Mouse (Mus musculus) stomach, embryonic 15.5 days (tissue): ENCODE measurements around the gene Nle1. TPM values are rescaled to one million over a fixed set of nuclear protein-coding genes. Genes with fewer than 3 reads are reported as not detected.
"Not testable (repeated sequence)": the region's sequence is repeated elsewhere in the genome, so short reads cannot be mapped to it uniquely, and the experiment has no call there.

Source experiments
- ATAC-seq: fragments of 200-750 bp; cut with Nextera tagmentation; 2 replicates; pipeline ENCODE4 v1.8.0; 2017; ENCODE audit warnings: low read depth, moderate number of reproducible peaks, moderate TSS enrichment; ENCODE audit not compliant: insufficient read depth, low FRiP score
- H3K27ac ChIP-seq: fragments of 300-500 bp; sonication (generic); 2 replicates; pipeline ENCODE4 v1.5.1; 2015; ENCODE audit warnings: mild to moderate bottlenecking, inconsistent platforms
- H3K27me3 ChIP-seq: fragments of 300-500 bp; sonication (generic); replicated peaks from 2 replicates; pipeline ENCODE4 v1.6.1; 2015; ENCODE audit warnings: inconsistent platforms
- H3K36me3 ChIP-seq: fragments of 300-500 bp; sonication (generic); 2 replicates; pipeline ENCODE4 v1.6.1; 2015; ENCODE audit warnings: inconsistent platforms
- H3K4me1 ChIP-seq: fragments of 300-500 bp; sonication (generic); 2 replicates; pipeline ENCODE4 v1.6.1; 2015; ENCODE audit warnings: inconsistent platforms
- H3K4me2 ChIP-seq: fragments of 300-500 bp; sonication (generic); 2 replicates; pipeline ENCODE4 v1.6.1; 2015; ENCODE audit warnings: mild to moderate bottlenecking, inconsistent platforms
- H3K4me3 ChIP-seq: fragments of 300-500 bp; sonication (generic); replicated peaks from 2 replicates; pipeline ENCODE4 v1.5.1; 2015; ENCODE audit warnings: inconsistent platforms
- H3K9ac ChIP-seq: fragments of 300-500 bp; sonication (generic); 2 replicates; pipeline ENCODE4 v1.6.1; 2015; ENCODE audit warnings: inconsistent platforms
- H3K9me3 ChIP-seq: fragments of 300-500 bp; sonication (generic); 2 replicates; pipeline ENCODE4 v1.6.1; 2016; ENCODE audit warnings: inconsistent platforms
- WGBS: fragments of 180-500 bp; shearing (Covaris S2); methylation state at CpG from one replicate; pipeline ENCODE4 v1.1.7; 2015; 5-methylcytosine and 5-hydroxymethylcytosine counted together
- polyA plus RNA-seq: library from polyadenylated mRNA; unstranded; fragments of >200 nt; fragmentation: Nextera tagmentation; extraction: Ambion mirVana; gene quantifications from 2 replicates; pipeline ENCODE4 v1.2.1, GENCODE M21; 2015

Nle1 gene
- polyA plus RNA-seq, 1 experiment from 2014 or later = 30.7 TPM

- no peak for ATAC-seq
- peak overlapping the region; percentile 93 for H3K4me2 ChIP-seq
- H3K9me3 ChIP-seq = no peaks in the 10 kb centered on the region
- H3K36me3 ChIP-seq = no peaks in the 10 kb centered on the region
- peaks cover 13% of the 10 kb centered on the region; the same call in 1 of the 2 replicates for H3K4me1 ChIP-seq
- WGBS = 2% methylated on average over 27 of the region's 29 CpGs
- H3K27ac ChIP-seq = no peak overlapping the region
- peaks cover 51% of the 10 kb centered on the region for H3K27me3 ChIP-seq
- H3K4me3 ChIP-seq = peak overlapping the region; percentile 48
- no peak overlapping the region for H3K9ac ChIP-seq
Observed at GRCm38 (mm10) chr11:82933186-82933585, 25.0 kb upstream of the Nle1 start.

DNA sequence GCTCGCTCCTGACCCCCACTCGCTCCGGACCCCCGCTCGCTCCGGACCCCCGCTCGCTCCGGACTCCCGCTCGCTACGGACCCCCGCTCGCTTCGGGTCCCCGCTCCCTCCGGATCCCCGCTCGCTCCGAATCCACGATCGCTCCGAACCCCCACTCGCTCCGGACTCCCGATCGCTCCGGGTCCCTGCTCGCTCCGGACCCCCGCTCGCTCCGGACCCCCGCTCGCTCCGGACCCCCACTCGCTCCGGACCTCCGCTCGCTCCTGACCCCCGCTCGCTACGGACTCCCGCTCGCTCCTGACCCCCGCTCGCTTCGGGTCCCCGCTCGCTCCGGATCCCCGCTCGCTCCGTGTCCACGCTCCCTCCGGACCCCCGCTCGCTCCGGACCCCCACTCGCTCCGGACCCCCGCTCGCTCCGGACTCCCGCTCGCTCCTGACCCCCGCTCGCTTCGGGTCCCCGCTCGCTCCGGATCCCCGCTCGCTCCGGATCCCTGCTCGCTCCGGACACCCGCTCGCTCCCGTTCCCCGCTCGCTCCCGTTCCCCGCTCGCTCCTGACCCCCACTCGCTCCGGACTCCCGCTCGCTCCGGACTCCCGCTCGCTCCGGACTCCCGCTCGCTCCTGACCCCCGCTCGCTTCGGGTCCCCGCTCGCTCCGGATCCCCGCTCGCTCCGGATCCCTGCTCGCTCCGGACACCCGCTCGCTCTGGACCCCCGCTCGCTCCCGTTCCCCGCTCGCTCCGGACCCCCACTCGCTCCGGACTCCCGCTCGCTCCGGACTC is 23.6 kb upstream of the Nle1 start:
- not testable (repeated sequence) for H3K36me3 ChIP-seq, H3K27ac ChIP-seq, ATAC-seq, H3K9ac ChIP-seq, H3K9me3 ChIP-seq
- Histone ChIP-seq H3K4me2 (peak overlapping the region; percentile 93), H3K4me3 (peak overlapping the region; percentile 48), H3K27me3 (peaks cover 43% of the 10 kb centered on the region), H3K4me1 (peaks cover 13% of the 10 kb centered on the region; the same call in 1 of the 2 replicates)
- WGBS = under 1% methylated on average over 115 of the region's 119 CpGs

DNA sequence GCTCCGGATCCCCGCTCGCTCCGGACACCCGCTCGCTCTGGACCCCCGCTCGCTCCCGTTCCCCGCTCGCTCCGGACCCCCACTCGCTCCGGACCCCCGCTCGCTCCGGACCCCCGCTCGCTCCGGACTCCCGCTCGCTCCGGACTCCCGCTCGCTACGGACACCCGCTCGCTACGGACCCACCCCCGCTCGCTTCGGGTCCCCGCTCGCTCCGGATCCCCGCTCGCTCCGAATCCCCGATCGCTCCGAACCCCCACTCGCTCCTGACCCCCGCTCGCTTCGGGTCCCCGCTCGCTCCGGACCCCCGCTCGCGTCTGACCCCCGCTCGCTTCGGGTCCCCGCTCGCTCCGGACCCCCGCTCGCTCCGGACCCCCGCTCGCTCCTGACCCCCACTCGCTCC is 22.9 kb upstream of the Nle1 start:
- H3K9ac ChIP-seq, H3K9me3 ChIP-seq, H3K27ac ChIP-seq, H3K36me3 ChIP-seq, ATAC-seq: not testable (repeated sequence)
- H3K4me2 ChIP-seq = peak overlapping the region; percentile 93
- peak overlapping the region; percentile 48 for H3K4me3 ChIP-seq
- H3K4me1 ChIP-seq = peaks cover 13% of the 10 kb centered on the region; the same call in 1 of the 2 replicates
- H3K27me3 ChIP-seq = peaks cover 36% of the 10 kb centered on the region
- 1% methylated on average over 58 of the region's 63 CpGs for WGBS

DNA sequence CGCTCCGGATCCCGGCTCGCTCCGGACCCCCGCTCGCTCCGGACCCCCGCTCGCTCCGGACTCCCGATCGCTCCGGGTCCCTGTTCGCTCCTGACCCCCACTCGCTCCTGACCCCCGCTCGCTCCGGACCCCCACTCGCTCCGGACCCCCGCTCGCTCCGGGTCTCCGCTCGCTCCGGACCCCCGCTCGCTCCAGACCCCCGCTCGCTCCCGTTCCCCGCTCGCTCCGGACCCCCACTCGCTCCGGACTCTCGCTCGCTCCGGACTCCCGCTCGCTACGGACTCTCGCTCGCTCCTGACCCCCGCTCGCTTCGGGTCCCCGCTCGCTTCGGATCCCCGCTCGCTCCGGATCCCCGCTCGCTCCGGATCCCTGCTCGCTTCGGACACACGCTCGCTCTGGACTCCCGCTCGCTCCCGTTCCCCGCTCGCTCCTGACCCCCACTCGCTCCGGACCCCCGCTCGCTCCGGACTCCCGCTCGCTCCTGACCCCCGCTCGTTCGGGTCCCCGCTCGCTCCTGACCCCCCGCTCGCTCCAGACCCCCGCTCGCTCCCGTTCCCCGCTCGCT is 22.3 kb upstream of the Nle1 start:
- not testable (repeated sequence) for ATAC-seq, H3K27ac ChIP-seq, H3K9ac ChIP-seq, H3K9me3 ChIP-seq, H3K36me3 ChIP-seq
- Histone ChIP-seq H3K4me2 (peak overlapping the region; percentile 93), H3K27me3 (peaks cover 36% of the 10 kb centered on the region), H3K4me1 (peaks cover 13% of the 10 kb centered on the region; the same call in 1 of the 2 replicates), H3K4me3 (peak overlapping the region; percentile 48)
- WGBS = 2% methylated on average over 82 of the region's 85 CpGs

DNA sequence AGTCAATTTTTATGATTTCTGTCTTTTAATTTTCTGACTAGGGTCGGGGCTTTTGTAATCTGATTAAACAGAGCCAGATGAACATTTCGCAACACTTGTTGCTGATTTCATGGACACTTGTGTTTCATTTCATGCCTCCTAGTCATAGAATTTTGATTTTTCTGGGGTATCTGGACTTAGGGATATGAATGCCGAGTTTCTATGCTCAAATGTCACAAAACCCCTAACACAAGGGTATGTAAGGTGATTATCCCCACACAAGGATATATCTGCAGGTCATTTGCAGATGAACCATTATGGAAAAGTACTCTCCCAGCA is 21.4 kb upstream of the Nle1 start:
- no peak for ATAC-seq
- Histone ChIP-seq H3K27ac (no peak overlapping the region), H3K36me3 (no peaks in the 10 kb centered on the region), H3K4me2 (no peak overlapping the region), H3K4me3 (no peak overlapping the region), H3K9ac (no peak overlapping the region), H3K4me1 (peaks cover 13% of the 10 kb centered on the region; the same call in 1 of the 2 replicates), H3K9me3 (no peaks in the 10 kb centered on the region), H3K27me3 (peaks cover 35% of the 10 kb centered on the region)
- WGBS = 50% methylated on average over 3 of the region's 3 CpGs

- Histone ChIP-seq H3K36me3 (no peaks in the 10 kb centered on the region), H3K9ac (no peak overlapping the region), H3K27ac (no peak overlapping the region), H3K27me3 (peaks cover 30% of the 10 kb centered on the region), H3K4me2 (no peak overlapping the region), H3K9me3 (no peaks in the 10 kb centered on the region), H3K4me1 (peaks cover 13% of the 10 kb centered on the region; the same call in 1 of the 2 replicates), H3K4me3 (no peak overlapping the region)
- no peak for ATAC-seq
- WGBS = 32% methylated on average over 20 of the region's 20 CpGs
Observed at GRCm38 (mm10) chr11:82928897-82929632, 20.9 kb upstream of the Nle1 start.

DNA sequence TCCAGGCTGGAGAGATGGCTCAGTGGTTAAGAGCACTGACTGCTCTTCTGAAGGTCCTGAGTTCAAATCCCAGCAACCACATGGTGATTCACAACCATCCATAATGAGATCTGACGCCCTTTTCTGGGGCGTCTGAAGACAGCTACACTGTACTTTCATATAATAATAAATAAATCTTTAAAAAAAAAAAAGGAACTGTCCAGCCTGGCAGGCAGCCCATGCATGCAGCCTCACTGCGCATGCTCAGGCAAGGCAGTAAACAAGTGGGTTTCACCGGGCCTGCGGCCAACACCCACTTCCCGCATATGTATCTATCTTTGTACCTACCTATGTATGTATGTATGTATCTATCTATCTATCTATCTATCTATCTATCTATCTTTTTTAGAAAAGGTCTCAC is 15.7 kb upstream of the Nle1 start:
- WGBS = 68% methylated on average over 6 of the region's 6 CpGs

DNA sequence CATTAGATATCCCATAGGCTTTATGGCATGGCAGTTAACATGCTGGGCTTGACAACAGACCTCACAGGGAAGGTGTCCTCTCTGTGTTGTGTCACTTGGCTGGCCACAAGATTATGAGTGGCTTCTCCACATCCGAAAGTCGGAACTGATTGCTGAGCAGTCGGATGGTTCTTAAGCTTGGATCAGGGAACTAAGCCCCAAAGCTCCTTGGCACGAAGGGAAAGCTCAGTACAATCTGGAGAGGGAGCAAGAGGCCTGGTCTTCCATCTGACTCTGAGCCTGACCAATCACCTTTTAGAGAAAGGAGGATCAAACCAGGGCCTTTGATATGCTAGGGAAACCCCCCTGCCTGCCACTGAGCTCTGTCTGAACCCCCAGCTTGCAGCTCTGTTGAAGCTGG is 13.5 kb upstream of the Nle1 start:
- H3K27me3 ChIP-seq = peaks cover 11% of the 10 kb centered on the region
- no peak overlapping the region for H3K4me2 ChIP-seq
- no peak overlapping the region for H3K27ac ChIP-seq
- H3K9ac ChIP-seq = no peak overlapping the region
- no peak overlapping the region for H3K4me3 ChIP-seq
- H3K9me3 ChIP-seq = no peaks in the 10 kb centered on the region
- 76% methylated on average over 4 of the region's 4 CpGs for WGBS
- no peaks in the 10 kb centered on the region for H3K4me1 ChIP-seq
- ATAC-seq = no peak
- no peaks in the 10 kb centered on the region for H3K36me3 ChIP-seq

More for the DNA sequence above, 15.7 kb upstream of the Nle1 start:
- H3K27ac ChIP-seq, H3K9ac ChIP-seq, H3K36me3 ChIP-seq, H3K4me2 ChIP-seq, ATAC-seq, H3K4me1 ChIP-seq, H3K4me3 ChIP-seq, H3K9me3 ChIP-seq: not testable (repeated sequence)
- H3K27me3 ChIP-seq = peaks cover 15% of the 10 kb centered on the region

- H3K36me3 ChIP-seq = no peaks in the 10 kb centered on the region
- H3K4me1 ChIP-seq = no peaks in the 10 kb centered on the region
- no peaks in the 10 kb centered on the region for H3K9me3 ChIP-seq
- ATAC-seq = no peak
- H3K27ac ChIP-seq = no peak overlapping the region
- H3K4me2 ChIP-seq = no peak overlapping the region
- H3K27me3 ChIP-seq = peaks cover 7% of the 10 kb centered on the region
- 46% methylated on average over 10 of the region's 10 CpGs for WGBS
- H3K4me3 ChIP-seq = no peak overlapping the region
- no peak overlapping the region for H3K9ac ChIP-seq
Observed at GRCm38 (mm10) chr11:82920768-82921167, 12.6 kb upstream of the Nle1 start.

GRCm38 (mm10) chr11:82914711-82915352 is 6.6 kb upstream of the Nle1 start:
- peak overlapping the region; percentile 39; the same call in 1 of the 2 replicates for H3K4me2 ChIP-seq

GRCm38 (mm10) chr11:82910679-82911389 is 2.6 kb upstream of the Nle1 start:
- ATAC-seq = no peak
- Histone ChIP-seq H3K4me2 (no peak overlapping the region), H3K27me3 (no peaks in the 10 kb centered on the region; the same call in 1 of the 2 replicates), H3K9me3 (no peaks in the 10 kb centered on the region), H3K9ac (no peak overlapping the region), H3K4me3 (no peak overlapping the region), H3K4me1 (peaks cover 6% of the 10 kb centered on the region; the same call in 1 of the 2 replicates), H3K27ac (no peak overlapping the region), H3K36me3 (0 out of 2 replicates have a peak, but pooled peaks cover 3% of the 10 kb centered on the region)
- WGBS = 64% methylated on average over 11 of the region's 11 CpGs

More at GRCm38 (mm10) chr11:82914711-82915352, 6.6 kb upstream of the Nle1 start:
- 8% methylated on average over 16 of the region's 16 CpGs for WGBS
- H3K27me3 ChIP-seq = no peaks in the 10 kb centered on the region; the same call in 1 of the 2 replicates
- ATAC-seq = peak; percentile 35; the same call in 1 of the 2 replicates
- no peak overlapping the region for H3K27ac ChIP-seq
- no peaks in the 10 kb centered on the region for H3K9me3 ChIP-seq
- H3K9ac ChIP-seq = no peak overlapping the region
- H3K4me1 ChIP-seq = no peaks in the 10 kb centered on the region
- no peak overlapping the region for H3K4me3 ChIP-seq
- H3K36me3 ChIP-seq = no peaks in the 10 kb centered on the region
